Mouse (Mus musculus) WW6 (cell line): ENCODE data around the gene Spink4.
A peak's percentile ranks its signal among the peaks of the same experiment; 100 is the strongest.
"Not testable (repeated sequence)": the region's sequence is repeated elsewhere in the genome, so short reads cannot be mapped to it uniquely, and the experiment has no call there.

Experiments
- DNase-seq: peaks from one replicate; pipeline ENCODE4 v3.0.0-alpha.2; 2013; ENCODE audit warnings: low read depth, low spot score

Spink4 gene

GRCm38 (mm10) chr4:40906298-40906697 is 13.6 kb upstream of the Spink4 start:
- no peak for DNase-seq

GRCm38 (mm10) chr4:40908261-40908969 is 11.4 kb upstream of the Spink4 start:
- DNase-seq: no peak

- no peak for DNase-seq
Measured at GRCm38 (mm10) chr4:40914287-40914867, 5.5 kb upstream of the Spink4 start.

- no peak for DNase-seq
Measured at GRCm38 (mm10) chr4:40915947-40916346, 3.9 kb upstream of the Spink4 start.

- DNase-seq: no peak
Measured at GRCm38 (mm10) chr4:40916592-40917155, 3.2 kb upstream of the Spink4 start.

- DNase-seq: no peak
Measured at GRCm38 (mm10) chr4:40920576-40920975, 724 bp downstream of the Spink4 start.

- no peak for DNase-seq
Measured at GRCm38 (mm10) chr4:40921288-40921687, 1.4 kb downstream of the Spink4 start.

GRCm38 (mm10) chr4:40923087-40923651 is 3.3 kb downstream of the Spink4 start:
- DNase-seq: no peak

GRCm38 (mm10) chr4:40925568-40925967 is 5.7 kb downstream of the Spink4 start:
- no peak for DNase-seq

- no peak for DNase-seq
Measured at GRCm38 (mm10) chr4:40929046-40929445, 9.2 kb downstream of the Spink4 start.

- DNase-seq: no peak
Measured at GRCm38 (mm10) chr4:40933694-40934093, 13.8 kb downstream of the Spink4 start.

- not testable (repeated sequence) for DNase-seq
Measured at GRCm38 (mm10) chr4:40934369-40934768, 14.5 kb downstream of the Spink4 start.

- no peak for DNase-seq
Measured at GRCm38 (mm10) chr4:40936175-40936839, 16.5 kb downstream of the Spink4 start.

- no peak for DNase-seq
Measured at GRCm38 (mm10) chr4:40938793-40939192, 18.9 kb downstream of the Spink4 start.

- DNase-seq: no peak
Measured at GRCm38 (mm10) chr4:40943651-40944050, 23.8 kb downstream of the Spink4 start.

- DNase-seq: no peak
Measured at GRCm38 (mm10) chr4:40946516-40947121, 26.8 kb downstream of the Spink4 start.

- peak; percentile 18 for DNase-seq
Measured at GRCm38 (mm10) chr4:40947565-40948159, 27.8 kb downstream of the Spink4 start.

GRCm38 (mm10) chr4:40948160-40948708 is 28.4 kb downstream of the Spink4 start, which contains the start of the genes Bag1 and Chmp5:
Bag1 (minus strand) TSS chr4:40948294.
Chmp5 (plus strand) TSS chr4:40948407.
- peak; percentile 95 for DNase-seq

- no peak for DNase-seq
Measured at GRCm38 (mm10) chr4:40953521-40953920, 33.7 kb downstream of the Spink4 start.

- DNase-seq: no peak
Measured at GRCm38 (mm10) chr4:40955942-40956341, 36.1 kb downstream of the Spink4 start.

- DNase-seq: no peak
Measured at GRCm38 (mm10) chr4:40963536-40963935, 43.7 kb downstream of the Spink4 start.
